Mouse (Mus musculus) cortical plate, adult 2 months (tissue): ENCODE data around the gene Actn4. TPM values are rescaled to one million over a fixed set of nuclear protein-coding genes. Genes with fewer than 3 reads are reported as not detected.
"Not testable (repeated sequence)": the region's sequence is repeated elsewhere in the genome, so short reads cannot be mapped to it uniquely, and the experiment has no call there.

Experiments
- H3K27ac ChIP-seq: fragments of 200-500 bp; 2 replicates; pipeline ENCODE4 v1.5.1; 2012; ENCODE audit warnings: low read length, control low read depth, inconsistent platforms; ENCODE audit not compliant: insufficient read depth
- H3K4me1 ChIP-seq: fragments of 200-500 bp; 2 replicates; pipeline ENCODE4 v1.6.1; 2011; ENCODE audit warnings: low read length; ENCODE audit not compliant: control insufficient read depth, insufficient read depth
- H3K4me3 ChIP-seq: fragments of 200-500 bp; 2 replicates; pipeline ENCODE4 v1.5.1; 2011; ENCODE audit warnings: mild to moderate bottlenecking, low read length, control low read depth; ENCODE audit not compliant: insufficient read depth
- CTCF ChIP-seq: fragments of 200-500 bp; IDR thresholded peaks from 2 replicates; pipeline ENCODE4 v1.5.1; 2011; ENCODE audit warnings: mild to moderate bottlenecking, control low read depth, low read length; ENCODE audit not compliant: insufficient read depth; ENCODE audit errors: extremely low read depth
- POLR2A ChIP-seq: fragments of 200-500 bp; IDR thresholded peaks from 2 replicates; pipeline ENCODE4 v1.6.1; 2011; ENCODE audit warnings: mild to moderate bottlenecking, low read length, control low read depth; ENCODE audit not compliant: insufficient read depth; ENCODE audit errors: extremely low read depth
- polyA plus RNA-seq: library from polyadenylated mRNA; depleted of rRNA; stranded (reverse); fragments of >200 nt; gene quantifications from 2 replicates; pipeline ENCODE4 v1.2.3, GENCODE M21; 2012

Actn4 gene
- polyA plus RNA-seq, 1 experiment, result 178 TPM

GRCm38 (mm10) chr7:28886486-28886885 is 75.7 kb downstream of the Actn4 start:
- H3K4me3 ChIP-seq, result no peak overlapping the region
- no peaks in the 10 kb centered on the region for H3K4me1 ChIP-seq
- H3K27ac ChIP-seq, result no peak overlapping the region
- TF ChIP-seq CTCF (no peak), POLR2A (no peak)

GRCm38 (mm10) chr7:28883704-28884103 is 78.4 kb downstream of the Actn4 start:
- H3K27ac ChIP-seq, H3K4me3 ChIP-seq, H3K4me1 ChIP-seq: not testable (repeated sequence)

DNA sequence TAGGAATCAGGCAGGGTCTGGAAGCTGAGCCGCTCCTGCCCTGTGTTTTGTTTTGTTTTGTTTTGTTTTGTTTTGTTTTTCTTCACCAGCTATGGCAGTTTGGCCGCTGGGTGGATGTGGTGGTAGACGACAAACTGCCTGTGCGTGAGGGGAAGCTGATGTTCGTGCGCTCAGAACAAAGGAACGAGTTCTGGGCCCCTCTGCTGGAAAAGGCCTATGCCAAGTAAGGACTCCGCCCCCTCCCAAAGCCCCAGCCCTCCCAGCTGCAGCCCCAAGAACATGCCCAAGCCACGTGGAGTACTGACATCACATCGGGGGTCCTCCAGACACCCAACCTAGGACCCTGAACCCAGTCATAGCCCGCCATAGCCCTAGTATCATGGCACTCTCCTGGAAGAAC is 79.1 kb downstream of the Actn4 start:
- no peak for TF ChIP-seq POLR2A
- no peak for TF ChIP-seq CTCF
- no peaks in the 10 kb centered on the region for H3K4me1 ChIP-seq
- H3K4me3 ChIP-seq, result no peak overlapping the region
- no peak overlapping the region for H3K27ac ChIP-seq

DNA sequence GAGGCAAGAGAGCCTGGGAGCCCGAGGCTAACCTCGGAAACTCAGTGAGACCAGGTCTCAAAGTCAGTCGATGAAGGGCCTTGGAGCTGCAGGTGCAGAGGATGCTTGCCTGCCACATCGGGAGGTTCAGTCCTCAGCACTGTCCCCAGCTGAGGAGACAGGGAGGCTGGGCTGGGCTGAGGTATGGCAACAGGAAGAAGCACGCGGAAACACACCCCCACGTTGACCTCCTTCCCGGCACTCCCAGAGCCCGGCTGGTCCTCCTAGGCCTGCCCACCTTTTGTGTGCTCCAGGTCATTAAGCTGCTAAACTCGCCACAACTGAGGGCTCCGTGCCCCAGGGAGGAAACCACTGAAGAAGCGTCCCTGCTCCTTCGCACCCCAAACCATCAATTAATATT is 80.9 kb downstream of the Actn4 start, which contains the start of gene Capn12:
TSS of gene Capn12 (plus strand) at position 224 of the 400 bp plus-strand sequence.
- H3K4me1 ChIP-seq, result no peaks in the 10 kb centered on the region
- H3K4me3 ChIP-seq, result no peak within 1 kb of the TSS
- TF ChIP-seq CTCF (no peak), POLR2A (no peak)
- H3K27ac ChIP-seq, result no peak within 1 kb of the TSS

- H3K27ac ChIP-seq, result no peak overlapping the region
- no peaks in the 10 kb centered on the region for H3K4me1 ChIP-seq
- TF ChIP-seq POLR2A (no peak), CTCF (no peak)
- H3K4me3 ChIP-seq, result no peak overlapping the region
Measured at GRCm38 (mm10) chr7:28880554-28880953, 81.6 kb downstream of the Actn4 start.

GRCm38 (mm10) chr7:28879606-28880005 is 82.5 kb downstream of the Actn4 start:
- TF ChIP-seq POLR2A (no peak), CTCF (no peak)
- no peaks in the 10 kb centered on the region for H3K4me1 ChIP-seq
- no peak overlapping the region for H3K27ac ChIP-seq
- no peak overlapping the region for H3K4me3 ChIP-seq

GRCm38 (mm10) chr7:28877856-28878255 is 84.3 kb downstream of the Actn4 start:
- Histone ChIP-seq H3K4me1 (no peaks in the 10 kb centered on the region), H3K27ac (no peak overlapping the region), H3K4me3 (no peak overlapping the region)
- no peak for TF ChIP-seq POLR2A
- TF ChIP-seq CTCF, result no peak

- TF ChIP-seq POLR2A (no peak), CTCF (no peak)
- Histone ChIP-seq H3K4me1 (no peaks in the 10 kb centered on the region), H3K4me3 (no peak overlapping the region), H3K27ac (no peak overlapping the region)
Measured at GRCm38 (mm10) chr7:28877155-28877554, 85.0 kb downstream of the Actn4 start.

GRCm38 (mm10) chr7:28876099-28876498 is 86.0 kb downstream of the Actn4 start:
- no peaks in the 10 kb centered on the region for H3K4me1 ChIP-seq

DNA sequence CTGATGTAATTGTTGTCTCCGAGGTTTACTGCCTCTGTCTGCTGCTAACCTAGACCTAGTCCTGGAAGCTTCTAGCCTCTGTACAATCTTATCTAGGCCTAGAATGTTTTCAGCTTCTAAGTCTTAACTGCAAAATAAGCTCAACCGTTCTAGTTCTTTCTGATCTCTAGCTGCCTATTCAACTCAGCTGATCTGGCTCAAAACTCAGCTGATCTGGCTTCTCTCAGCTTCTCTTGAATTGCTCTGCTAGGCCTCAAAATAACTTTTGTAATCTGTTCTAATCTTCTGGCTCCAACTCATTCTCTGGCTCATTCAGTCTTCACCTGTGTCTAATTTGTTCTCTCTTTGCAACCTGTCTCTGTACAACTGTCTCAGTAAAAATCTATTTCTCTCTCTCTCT is 87.6 kb downstream of the Actn4 start:
- H3K4me3 ChIP-seq, result no peak overlapping the region
- TF ChIP-seq POLR2A (no peak), CTCF (no peak)
- H3K4me1 ChIP-seq, result no peaks in the 10 kb centered on the region
- no peak overlapping the region for H3K27ac ChIP-seq

More at GRCm38 (mm10) chr7:28876099-28876498, 86.0 kb downstream of the Actn4 start:
- no peak overlapping the region for H3K4me3 ChIP-seq
- TF ChIP-seq POLR2A, result no peak
- H3K27ac ChIP-seq, result no peak overlapping the region

DNA sequence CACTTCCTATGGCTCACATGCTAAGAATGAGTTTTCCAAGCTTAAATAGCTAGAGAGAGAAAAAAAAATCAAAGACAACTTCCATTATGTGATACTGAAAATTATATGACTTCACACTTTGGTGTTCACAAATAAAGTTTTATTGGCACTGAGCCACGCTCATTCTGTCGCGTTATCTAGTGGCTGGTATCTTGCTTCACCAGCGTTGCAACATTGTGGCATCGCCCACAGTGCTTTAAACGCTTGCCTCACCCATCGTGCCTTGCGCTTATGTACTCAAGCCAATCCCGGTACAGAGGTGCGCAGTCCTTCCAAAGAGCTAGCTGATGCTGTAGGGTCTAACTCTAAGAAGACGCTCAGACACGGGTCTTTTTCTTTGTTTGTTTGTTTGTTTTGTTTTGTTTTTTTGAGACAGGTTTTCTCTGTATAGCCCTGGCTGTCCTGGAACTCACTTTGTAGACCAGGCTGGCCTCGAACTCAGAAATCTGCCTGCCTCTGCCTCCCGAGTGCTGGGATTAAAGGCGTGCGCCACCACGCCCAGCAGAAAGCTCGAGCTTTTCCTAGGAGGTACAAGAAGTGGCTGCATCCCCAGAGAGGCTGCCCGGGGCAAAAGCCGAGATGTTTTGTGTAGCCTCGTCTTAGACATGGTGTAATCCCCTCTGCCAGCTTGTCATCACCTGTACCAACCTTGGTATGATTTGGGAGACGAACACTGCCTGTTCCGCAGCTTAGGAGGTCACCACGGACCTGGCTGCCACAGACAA is 91.1 kb downstream of the Actn4 start:
- Histone ChIP-seq H3K4me3 (no peak overlapping the region), H3K27ac (no peak overlapping the region), H3K4me1 (no peaks in the 10 kb centered on the region)
- TF ChIP-seq POLR2A (no peak), CTCF (no peak)
